Mouse (Mus musculus) spleen, adult 2 months (tissue): ENCODE results near the gene Gm42715. TPM values are rescaled to one million over a fixed set of nuclear protein-coding genes. Genes with fewer than 3 reads are reported as not detected.
A peak's percentile ranks its signal among the peaks of the same experiment; 100 is the strongest.

Experiments
- DNase-seq, 2 experiments: peaks; one replicate each; pipeline versions ENCODE4 v3.0.0 to v3.0.0-alpha.2; 2012 to 2021; ENCODE audit warnings: low spot score in 2 of 2, low read depth in 1 of 2
- H3K27ac ChIP-seq: fragments of 200-500 bp; 2 replicates; pipeline ENCODE4 v1.5.1; 2012; ENCODE audit warnings: low read length, inconsistent platforms; ENCODE audit not compliant: insufficient read depth
- H3K27me3 ChIP-seq: fragments of 200-500 bp; 2 replicates; pipeline ENCODE4 v1.6.1; 2012; ENCODE audit warnings: mild to moderate bottlenecking, moderate library complexity, low read length, inconsistent platforms; ENCODE audit not compliant: control insufficient read depth, insufficient read depth
- H3K36me3 ChIP-seq: fragments of 200-500 bp; 2 replicates; pipeline ENCODE4 v1.6.1; 2012; ENCODE audit warnings: mild to moderate bottlenecking, low read length, inconsistent platforms; ENCODE audit not compliant: control insufficient read depth, insufficient read depth
- H3K4me1 ChIP-seq: fragments of 200-500 bp; 2 replicates; pipeline ENCODE4 v1.6.1; 2011; ENCODE audit warnings: inconsistent platforms; ENCODE audit not compliant: control insufficient read depth, insufficient read depth, insufficient read length
- H3K4me3 ChIP-seq: fragments of 200-500 bp; 2 replicates; pipeline ENCODE4 v1.5.1; 2011; ENCODE audit warnings: mild to moderate bottlenecking, inconsistent platforms; ENCODE audit not compliant: insufficient read depth, insufficient read length; ENCODE audit errors: extremely low read depth
- CTCF ChIP-seq: fragments of 200-500 bp; IDR thresholded peaks from 2 replicates; pipeline ENCODE4 v1.5.1; 2011; ENCODE audit warnings: mild to moderate bottlenecking, inconsistent platforms; ENCODE audit not compliant: insufficient read depth, insufficient read length, insufficient replicate concordance; ENCODE audit errors: extremely low read depth
- POLR2A ChIP-seq: fragments of 200-500 bp; IDR thresholded peaks from 2 replicates; pipeline ENCODE4 v1.6.1; 2011; ENCODE audit warnings: low read depth, low read length, inconsistent platforms
- WGBS: fragments of 180-500 bp; shearing (Covaris S2); methylation state at CpG from one replicate; pipeline ENCODE4 v1.1.7; 2018; 5-methylcytosine and 5-hydroxymethylcytosine counted together
- polyA plus RNA-seq: library from polyadenylated mRNA; depleted of rRNA; stranded (reverse); fragments of >200 nt; gene quantifications from 2 replicates; pipeline ENCODE4 v1.2.3, GENCODE M21; 2012

The Gm42715 gene
- polyA plus RNA-seq, 1 experiment = 14.6 TPM

DNA sequence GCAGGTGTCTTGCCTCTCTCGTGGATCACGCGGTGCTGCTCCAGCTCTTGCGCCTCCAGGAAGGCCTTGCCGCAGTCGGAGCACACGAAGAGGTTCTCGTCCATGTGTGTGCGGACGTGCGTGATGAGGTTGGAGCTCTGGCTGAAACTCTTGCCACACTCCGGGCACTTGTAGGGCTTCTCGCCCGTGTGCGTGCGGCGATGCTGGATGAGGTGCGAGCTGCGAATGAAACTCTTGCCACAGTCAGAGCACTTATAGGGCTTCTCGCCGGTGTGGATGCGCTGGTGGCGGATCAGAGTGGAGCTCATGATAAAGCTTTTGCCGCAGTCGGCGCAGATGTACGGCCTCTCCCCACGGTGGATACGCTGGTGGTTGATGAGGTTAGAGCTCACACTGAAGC is 91.6 kb downstream of the Gm42715 start:
- H3K27me3 ChIP-seq = 0 out of 2 replicates have a peak, but pooled peaks cover 3% of the 10 kb centered on the region
- no peak overlapping the region for H3K4me3 ChIP-seq
- WGBS = 95% methylated on average over 29 of the region's 29 CpGs
- TF ChIP-seq CTCF = no peak
- TF ChIP-seq POLR2A = no peak
- peaks cover 11% of the 10 kb centered on the region for H3K36me3 ChIP-seq
- no peak overlapping the region for H3K27ac ChIP-seq
- peaks cover 7% of the 10 kb centered on the region for H3K4me1 ChIP-seq
- no peak for DNase-seq

DNA sequence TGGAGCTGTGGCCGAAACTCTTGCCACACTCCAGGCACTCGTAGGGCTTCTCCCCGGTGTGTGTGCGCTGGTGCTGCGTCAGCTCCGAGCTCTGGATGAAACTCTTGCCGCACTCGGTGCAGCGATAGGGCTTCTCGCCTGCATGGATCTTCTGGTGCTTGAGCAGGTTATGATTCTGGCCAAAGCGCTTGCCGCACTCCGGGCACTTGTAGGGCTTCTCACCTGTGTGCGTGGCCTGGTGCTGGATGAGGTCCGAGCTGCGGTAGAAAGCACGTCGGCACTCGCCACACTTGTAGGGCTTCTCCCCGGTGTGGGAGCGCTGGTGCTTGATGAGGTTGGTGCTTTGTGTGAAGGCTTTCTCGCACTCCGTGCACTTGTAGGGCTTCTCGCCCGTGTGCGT is 92.2 kb downstream of the Gm42715 start:
- peaks cover 11% of the 10 kb centered on the region for H3K36me3 ChIP-seq
- no peak overlapping the region for H3K27ac ChIP-seq
- TF ChIP-seq POLR2A (no peak), CTCF (no peak)
- H3K27me3 ChIP-seq = 0 out of 2 replicates have a peak, but pooled peaks cover 3% of the 10 kb centered on the region
- DNase-seq = no peak
- H3K4me1 ChIP-seq = peaks cover 7% of the 10 kb centered on the region
- no peak overlapping the region for H3K4me3 ChIP-seq
- WGBS = 97% methylated on average over 26 of the region's 26 CpGs

GRCm38 (mm10) chr7:127613501-127613900 is 94.1 kb downstream of the Gm42715 start:
- H3K36me3 ChIP-seq = peaks cover 11% of the 10 kb centered on the region

GRCm38 (mm10) chr7:127614091-127614490 is 94.7 kb downstream of the Gm42715 start:
- WGBS = 45% methylated on average over 8 of the region's 8 CpGs
- Histone ChIP-seq H3K27ac (no peak overlapping the region), H3K36me3 (peaks cover 11% of the 10 kb centered on the region), H3K4me3 (peak overlapping the region; percentile 85; the same call in 1 of the 2 replicates), H3K4me1 (peaks cover 7% of the 10 kb centered on the region), H3K27me3 (0 out of 2 replicates have a peak, but pooled peaks cover 3% of the 10 kb centered on the region)
- TF ChIP-seq POLR2A (no peak), CTCF (no peak)
- no peak for DNase-seq

More at GRCm38 (mm10) chr7:127613501-127613900, 94.1 kb downstream of the Gm42715 start:
- no peak for DNase-seq
- Histone ChIP-seq H3K27me3 (0 out of 2 replicates have a peak, but pooled peaks cover 3% of the 10 kb centered on the region), H3K4me1 (peaks cover 7% of the 10 kb centered on the region), H3K4me3 (no peak overlapping the region), H3K27ac (no peak overlapping the region)
- no peak for TF ChIP-seq CTCF
- no peak for TF ChIP-seq POLR2A
- WGBS = 93% methylated on average over 8 of the region's 8 CpGs

DNA sequence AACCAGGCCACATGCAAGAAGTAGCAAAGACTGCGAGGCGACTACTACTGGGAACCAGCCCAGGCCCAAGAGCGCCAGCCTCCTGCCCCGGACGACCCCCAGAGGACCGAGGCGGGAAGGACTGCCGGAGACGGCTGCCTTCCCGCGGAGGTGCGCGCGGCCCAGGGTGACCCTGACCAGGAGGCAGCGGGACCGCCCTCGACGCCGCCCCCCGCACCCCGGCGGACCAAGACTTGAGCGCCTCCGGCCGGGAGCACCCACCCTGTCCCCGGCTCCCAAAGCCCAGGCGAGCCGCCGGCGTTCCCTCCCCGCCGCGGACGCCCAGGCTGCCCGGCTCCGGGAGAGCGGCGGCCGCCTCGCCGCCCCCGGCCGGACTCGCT is 95.1 kb downstream of the Gm42715 start:
- peak in 1 of 2 experiments; percentile 31 for DNase-seq
- H3K4me1 ChIP-seq = peaks cover 7% of the 10 kb centered on the region
- TF ChIP-seq POLR2A (no peak), CTCF (no peak)
- WGBS = 2% methylated on average over 43 of the region's 44 CpGs
- peak overlapping the region; percentile 85 for H3K4me3 ChIP-seq
- H3K27me3 ChIP-seq = 0 out of 2 replicates have a peak, but pooled peaks cover 3% of the 10 kb centered on the region
- H3K36me3 ChIP-seq = peaks cover 11% of the 10 kb centered on the region
- no peak overlapping the region for H3K27ac ChIP-seq

- 2% methylated on average over 46 of the region's 50 CpGs for WGBS
- H3K4me3 ChIP-seq = peak within 1 kb of the TSS; percentile 85
These were observed 95.8 kb downstream of the Gm42715 start, which contains the start of gene Zfp629 for GRCm38 (mm10) chr7:127614891-127615843. Gene Zfp629, minus strand, starts transcription at chr7:127615797.

More at GRCm38 (mm10) chr7:127614891-127615843, 95.8 kb downstream of the Gm42715 start, which contains the start of gene Zfp629:
- peaks cover 10% of the 10 kb centered on the region for H3K36me3 ChIP-seq
- H3K27ac ChIP-seq = 0 out of 2 replicates have a peak within 1 kb of the TSS, but pooled peaks have one; percentile 15
- 0 out of 2 replicates have a peak, but pooled peaks cover 3% of the 10 kb centered on the region for H3K27me3 ChIP-seq
- DNase-seq = no peak
- TF ChIP-seq CTCF = no peak
- no peak for TF ChIP-seq POLR2A
- peaks cover 7% of the 10 kb centered on the region for H3K4me1 ChIP-seq
